Mouse (Mus musculus) neutrophil, adult 83 days (primary cell): ENCODE data around the gene Orc6. TPM values are rescaled to one million over a fixed set of nuclear protein-coding genes. Genes with fewer than 3 reads are reported as not detected.

Experiments
- total RNA-seq, 2 experiments: library from RNA; stranded (reverse); gene quantifications; one replicate each; pipeline ENCODE4 v1.2.4; 2023

Orc6 gene
- 10 to 100 TPM; 34.6 to 37.2 TPM for total RNA-seq

GRCm38 (mm10) chr8:85299434-85300077 is at the start of gene Orc6, which contains the start of gene Vps35:
Orc6 (plus strand) TSS chr8:85299632.
Vps35 (minus strand) TSS chr8:85299802.

Other genes with a start within 250 kb of the Orc6 start
- gene Fbxw9, start 239.6 kb upstream of the Orc6 start, total RNA-seq = 1 to 10 TPM; 4.8 to 6.4 TPM
- gene Gm5741, start 231.7 kb upstream of the Orc6 start, total RNA-seq = not detected
- 10 to 100 TPM; 35.8 to 38.4 TPM for gene Dhps, start 227.9 kb upstream of the Orc6 start, total RNA-seq
- 10 to 100 TPM; 36.7 TPM for gene Wdr83os, start 218.9 kb upstream of the Orc6 start, total RNA-seq
- gene Wdr83, start 218.3 kb upstream of the Orc6 start, total RNA-seq = 10 to 100 TPM; 12.1 to 19.5 TPM
- 100 to 1,000 TPM; 291 to 306 TPM for gene Man2b1, start 216.4 kb upstream of the Orc6 start, total RNA-seq
- not detected for gene Zfp791, start 176.5 kb upstream of the Orc6 start, total RNA-seq
- gene Cks1brt, start 147.7 kb upstream of the Orc6 start, total RNA-seq = not detected
- gene Olfr371, start 73.6 kb upstream of the Orc6 start, total RNA-seq = not detected
- gene Vps35, start 170 bp downstream of the Orc6 start, total RNA-seq = 10 to 100 TPM; 79.6 to 80.3 TPM
- gene Mylk3, start 86.7 kb downstream of the Orc6 start, total RNA-seq = 1 to 10 TPM; 3.7 to 6.7 TPM
- gene 4921524J17Rik, start 133.2 kb downstream of the Orc6 start, total RNA-seq = 1 to 10 TPM; 3.4 to 8.0 TPM
- gene Gpt2, start 192.9 kb downstream of the Orc6 start, total RNA-seq = under 1 TPM; 0.37 to 0.99 TPM